ENCODE assay signal across 29 mouse cellular contexts in the genomic region with DNA sequence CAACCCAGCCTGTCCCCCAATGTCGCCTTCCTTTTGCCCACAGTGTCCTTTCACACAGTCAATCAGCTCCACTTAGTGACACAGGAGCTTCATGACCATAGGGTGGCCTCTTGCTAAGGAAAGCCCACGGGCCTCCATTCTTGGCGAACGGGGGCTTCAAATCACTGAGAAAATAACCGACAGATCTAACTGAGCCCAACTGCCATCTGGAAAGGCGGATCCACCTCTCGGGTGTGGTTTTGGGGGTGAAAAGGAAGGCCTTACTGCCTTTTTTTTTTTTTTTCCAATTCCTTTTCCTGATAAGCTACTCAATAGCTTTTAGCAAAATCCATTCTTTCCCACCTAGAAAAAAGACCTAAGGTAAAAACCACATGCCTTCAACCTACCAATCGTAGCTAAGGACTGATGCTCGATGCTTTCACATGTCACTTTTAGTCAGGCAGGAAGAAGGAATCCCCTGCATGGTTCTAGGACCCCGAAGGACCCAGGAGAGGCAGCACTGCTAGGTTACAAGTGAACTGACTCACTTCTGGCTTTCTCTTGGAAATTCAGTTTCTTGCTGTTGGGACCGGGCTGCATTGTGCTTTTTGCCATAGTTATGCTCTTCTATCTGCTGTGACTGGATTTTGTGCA. TPM values are rescaled to one million over a fixed set of nuclear protein-coding genes. Genes with fewer than 3 reads are reported as not detected.
DNase-seq lines count a peak whose midpoint lies in the region; TF ChIP-seq lines count a peak whose summit lies in the region.
"Had no signal": no experiment of that assay in that cellular context is flagged by ENCODE, and none has a peak within 500 bp of the region (broad histone marks: within the 10 kb centered on the region; RNA-seq: fewer than 3 reads in every experiment).

No protein-coding gene starts in this region.

- no peaks in the 10 kb centered on the region for H3K36me3 ChIP-seq in CH12.LX (replicated peaks in 1 of 2; ENCODE audit: control insufficient read depth in 1 of 2, insufficient read depth in 1 of 2, low read length in 1 of 2)
- H3K36me3 ChIP-seq: embryonic facial prominence, embryonic 13.5 days; embryonic facial prominence, embryonic 15.5 days; forebrain, embryonic 10.5 days; forebrain, embryonic 12.5 days had no signal

- dilution Hi-C loops in CH12.LX (cut with MboI; ENCODE audit: extremely low pct_ligation_motif_present, extremely low pct_unique_long_range_greater_than_20kb, low sequenced_read_pairs), result no loop called here

- intact Hi-C loops in gastrocnemius, adult 2 months (cut with DNase I), result no loop called here

- TF ChIP-seq CTCF in gastrocnemius, adult 2 months (IDR thresholded peaks at IDR 0.05), result no peak
- no peak for TF ChIP-seq CTCF in CH12.LX (conservative IDR thresholded peaks at IDR 0.05 in 1 of 2, IDR thresholded peaks at IDR 0.05 in 1 of 2; ENCODE audit: low read depth in 2 of 2, low read length in 2 of 2)

- H3K9ac ChIP-seq in CH12.LX (ENCODE audit: insufficient read depth, low read depth), result no peak overlapping the region
- H3K9ac ChIP-seq: embryonic facial prominence, embryonic 13.5 days; embryonic facial prominence, embryonic 15.5 days; forebrain, embryonic 12.5 days had no signal

- peak; percentile 3 for DNase-seq in gastrocnemius, adult 2 months
- DNase-seq in gastrocnemius, postnatal 4 days (ENCODE audit: low spot score in 2 of 2), result no peak
- DNase-seq in CH12.LX (ENCODE audit: extremely low read depth) (no peak), MEL-GATA-1-ER (ENCODE audit: extremely low read depth, low read depth) (peak; percentile 89)
- DNase-seq in neural tube, embryonic 10.5 days (ENCODE audit: extremely low spot score, low spot score), result no peak
- DNase-seq: adrenal gland, adult 2 months; adrenal gland, postnatal 10 days; adrenal gland, postnatal 25 days; B cell, adult 2 months; cerebellum, adult 11 months; cerebellum, adult 18-20 months; cerebellum, adult 8-10 months; cerebellum, adult 9-11 months; cerebellum, postnatal 14 days; cerebellum, postnatal 36 days; embryo, embryonic 11 days had no signal

- H3K4me2 ChIP-seq in CH12.LX (ENCODE audit: insufficient read depth, low read depth, poor library complexity, severe bottlenecking), result peak overlapping the region; percentile 7; the same call in 1 of the 2 replicates
- H3K4me2 ChIP-seq: embryonic facial prominence, embryonic 13.5 days; embryonic facial prominence, embryonic 15.5 days; forebrain, embryonic 12.5 days had no signal

- no peaks in the 10 kb centered on the region for H3K9me3 ChIP-seq in CH12.LX (replicated peaks; ENCODE audit: low read length)
- H3K9me3 ChIP-seq: embryonic facial prominence, embryonic 13.5 days; embryonic facial prominence, embryonic 15.5 days; forebrain, embryonic 10.5 days; forebrain, embryonic 12.5 days had no signal

- H3K27me3 ChIP-seq in CH12.LX (replicated peaks), result peaks cover 4% of the 10 kb centered on the region
- H3K27me3 ChIP-seq: embryonic facial prominence, embryonic 13.5 days; embryonic facial prominence, embryonic 15.5 days; forebrain, embryonic 12.5 days had no signal

- no peaks in the 10 kb centered on the region for H3K79me2 ChIP-seq in CH12.LX (replicated peaks; ENCODE audit: control insufficient read depth, extremely low read depth, insufficient read depth, poor library complexity, severe bottlenecking)

- TF ChIP-seq EP300 in CH12.LX (IDR thresholded peaks at IDR 0.05; ENCODE audit: low read length), result no peak

- in situ Hi-C loops in CH12.LX (cut with MboI; ENCODE audit: low pct_ligation_motif_present, low pct_unique_long_range_greater_than_20kb, low sequenced_read_pairs), result no loop called here

- 0 out of 4 replicates have a peak, but pooled peaks cover 0 to 2% of the 10 kb centered on the region in 2 experiments for H3K4me1 ChIP-seq in CH12.LX (ENCODE audit: control insufficient read depth in 1 of 2, insufficient read depth in 2 of 2)
- H3K4me1 ChIP-seq: embryonic facial prominence, embryonic 13.5 days; embryonic facial prominence, embryonic 15.5 days; forebrain, embryonic 10.5 days; forebrain, embryonic 12.5 days had no signal

- TF ChIP-seq POLR2A in CH12.LX (IDR thresholded peaks at IDR 0.05; ENCODE audit: low read depth, low read length), result no peak

- H3K27ac ChIP-seq in gastrocnemius, adult 2 months, result no peak overlapping the region
- no peak overlapping the region for H3K27ac ChIP-seq in CH12.LX (ENCODE audit: insufficient read depth, low read depth)
- H3K27ac ChIP-seq: embryonic facial prominence, embryonic 13.5 days; embryonic facial prominence, embryonic 15.5 days; forebrain, embryonic 10.5 days; forebrain, embryonic 12.5 days had no signal

- TF ChIP-seq RAD21 in CH12.LX (IDR thresholded peaks at IDR 0.05; ENCODE audit: low read depth, low read length), result no peak

- H3K4me3 ChIP-seq in gastrocnemius, adult 2 months, result no peak overlapping the region
- H3K4me3 ChIP-seq in CH12.LX (replicated peaks in 1 of 3; ENCODE audit: low read depth in 2 of 3, low read length in 2 of 3, poor library complexity in 1 of 3), result no peak overlapping the region
- H3K4me3 ChIP-seq: embryonic facial prominence, embryonic 13.5 days; embryonic facial prominence, embryonic 15.5 days; erythroblast, embryonic 14.5 days; forebrain, embryonic 10.5 days; forebrain, embryonic 12.5 days had no signal

TF ChIP-seq in CH12.LX, 34 proteins besides CTCF, POLR2A, EP300 and RAD21:
- TF ChIP-seq ZC3H11A (IDR thresholded peaks at IDR 0.05; ENCODE audit: low read depth, low read length) (no peak), HCFC1 (IDR thresholded peaks at IDR 0.05; ENCODE audit: low read depth, low read length) (no peak), MXI1 (IDR thresholded peaks at IDR 0.05; ENCODE audit: low read depth, low read length) (no peak), POLR2AphosphoS2 (IDR thresholded peaks at IDR 0.05; ENCODE audit: low read depth, low read length) (no peak), MAX (IDR thresholded peaks at IDR 0.05; ENCODE audit: low read length) (0 out of 2 replicates have a peak, but pooled peaks have one; percentile 27), RCOR1 (conservative IDR thresholded peaks at IDR 0.05; ENCODE audit: low read depth, low read length) (no peak), KAT2A (IDR thresholded peaks at IDR 0.05; ENCODE audit: insufficient replicate concordance, low read length) (no peak)

RNA-seq across cellular contexts. Expression of gene Gm17651, which starts 28.1 kb away (rescaled TPM):
- total RNA-seq in gastrocnemius, adult 2 months (2021), result not detected
- not detected for total RNA-seq in gastrocnemius, postnatal 4 days (2021)
- not detected in 2 replicates for total RNA-seq in CH12.LX (2012; rRNA removed)
- total RNA-seq in CH12.LX (2014; rRNA removed), result not detected in 2 replicates
- not detected in 2 replicates for polyA plus RNA-seq in CH12.LX (2012; ENCODE audit: insufficient read length, low read depth)
- total RNA-seq: adrenal gland, adult 2 months; adrenal gland, postnatal 10 days; adrenal gland, postnatal 25 days; adrenal gland, postnatal 4 days; common myeloid progenitor, adult 5-6 weeks; ES-E14 had no signal
- polyA plus RNA-seq: adrenal gland, adult 2 months; brain, embryonic 14.5 days; CD4-positive, CD25-positive, alpha-beta regulatory T cell, adult 4 months; embryonic facial prominence, embryonic 11.5 days; embryonic facial prominence, embryonic 13.5 days; embryonic facial prominence, embryonic 15.5 days; erythroblast, embryonic 14.5 days; forebrain, embryonic 10.5 days; forebrain, embryonic 12.5 days; forebrain, embryonic 14.5 days; forebrain, embryonic 16.5 days had no signal

RNA-seq across cellular contexts. Expression of gene Prkab2, which starts 44.6 kb away (rescaled TPM):
- 100 to 1,000 TPM; 137 to 243 TPM for total RNA-seq in gastrocnemius, adult 2 months (2021)
- total RNA-seq in gastrocnemius, postnatal 4 days (2021), result 10 to 100 TPM; 32.1 to 32.2 TPM
- total RNA-seq in CH12.LX (2012; rRNA removed), result 0.46 and 0.68 TPM in 2 replicates
- 1.2 and 1.4 TPM in 2 replicates for total RNA-seq in CH12.LX (2014; rRNA removed)
- 1.4 and 1.5 TPM in 2 replicates for polyA plus RNA-seq in CH12.LX (2012; ENCODE audit: insufficient read length, low read depth)

Comparison
In these comparisons a context has a peak if more than half of its experiments do, and no peak if none do; other contexts are left out.
1. DNase-seq: peak in gastrocnemius, adult 2 months (single experiment) and MEL-GATA-1-ER (single experiment); none in gastrocnemius, postnatal 4 days (0 of 2), CH12.LX (single experiment) and neural tube, embryonic 10.5 days (single experiment).
2. RNA of gene Prkab2, which starts 44.6 kb away (total RNA-seq): 137 to 243 TPM in gastrocnemius, adult 2 months and 32.1 to 32.2 TPM in gastrocnemius, postnatal 4 days; 0.46 to 1.4 TPM in CH12.LX; every median in the first group is over 10 times any median in the second.